Mouse (Mus musculus): Measurements from ENCODE around the gene Gm44579. TPM values are rescaled to one million over a fixed set of nuclear protein-coding genes. Genes with fewer than 3 reads are reported as not detected.

Gene Gm44579
- total and polyA plus RNA-seq, 2 experiments from 2014 or later, result 0.11 TPM; not detected in 1

- Histone ChIP-seq H3K36me3 (ENCODE audit: insufficient read depth, low read length) (no peaks in the 10 kb centered on the region), H3K4me3 (ENCODE audit: low read depth, low read length) (no peak overlapping the region), H3K4me1 (ENCODE audit: insufficient read depth, low read length) (no peaks in the 10 kb centered on the region), H3K27me3 (ENCODE audit: insufficient read depth, low read length) (no peaks in the 10 kb centered on the region), H3K4me2 (ENCODE audit: low read depth, low read length, poor library complexity, severe bottlenecking) (no peak overlapping the region), H3K9me3 (ENCODE audit: low read length) (no peaks in the 10 kb centered on the region), H3K27ac (ENCODE audit: low read depth, low read length) (no peak overlapping the region), H3K9ac (replicated peaks; ENCODE audit: low read length, poor library complexity, severe bottlenecking) (no peak overlapping the region)
- ATAC-seq (ENCODE audit: low FRiP score), result no peak
- no peak for DNase-seq (ENCODE audit: low spot score)
- WGBS, result 69% methylated on average over 7 of the region's 7 CpGs
- no peak for TF ChIP-seq CTCF (IDR thresholded peaks at IDR 0.05)
Observed at GRCm38 (mm10) chr15:98226096-98226495, 5.3 kb upstream of the Gm44579 start.

- Histone ChIP-seq H3K9ac (replicated peaks; ENCODE audit: low read length, poor library complexity, severe bottlenecking) (no peak overlapping the region), H3K4me1 (ENCODE audit: insufficient read depth, low read length) (no peaks in the 10 kb centered on the region), H3K27ac (ENCODE audit: low read depth, low read length) (no peak overlapping the region), H3K9me3 (ENCODE audit: low read length) (no peaks in the 10 kb centered on the region), H3K27me3 (ENCODE audit: insufficient read depth, low read length) (no peaks in the 10 kb centered on the region), H3K4me2 (ENCODE audit: low read depth, low read length, poor library complexity, severe bottlenecking) (no peak overlapping the region), H3K4me3 (ENCODE audit: low read depth, low read length) (no peak overlapping the region), H3K36me3 (ENCODE audit: insufficient read depth, low read length) (no peaks in the 10 kb centered on the region)
- 51% methylated on average over 16 of the region's 16 CpGs for WGBS
- DNase-seq (ENCODE audit: low spot score) (peak; percentile 2), ATAC-seq (ENCODE audit: low FRiP score) (no peak)
- no peak for TF ChIP-seq CTCF (IDR thresholded peaks at IDR 0.05)
Observed at GRCm38 (mm10) chr15:98225610-98226009, 4.8 kb upstream of the Gm44579 start.

DNA sequence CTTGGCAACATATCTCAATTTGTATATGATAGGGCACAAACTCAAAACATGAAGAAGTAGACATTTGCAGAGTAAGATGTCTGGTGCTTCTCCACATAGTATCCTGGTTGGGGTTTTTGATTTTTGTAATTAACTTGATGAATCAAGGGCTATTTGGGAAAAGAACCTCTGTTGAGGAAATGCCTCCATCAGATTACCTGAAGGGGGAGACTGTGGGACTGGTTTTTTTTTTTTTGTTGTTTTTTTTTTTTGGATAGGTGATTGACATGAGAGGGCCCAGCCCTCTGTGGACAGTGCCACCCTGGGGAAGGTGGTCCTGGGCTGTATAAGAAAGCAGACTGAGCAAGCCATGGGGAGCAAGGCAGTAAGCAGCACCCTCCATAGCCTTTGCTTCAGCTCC, 1.6 kb upstream of the Gm44579 start:
- no peak overlapping the region for H3K4me3 ChIP-seq (ENCODE audit: low read depth, low read length)
- H3K9ac ChIP-seq (replicated peaks; ENCODE audit: low read length, poor library complexity, severe bottlenecking), result no peak overlapping the region
- H3K9me3 ChIP-seq (ENCODE audit: low read length), result no peaks in the 10 kb centered on the region
- ATAC-seq (ENCODE audit: low FRiP score) (no peak), DNase-seq (ENCODE audit: low spot score) (no peak)
- H3K36me3 ChIP-seq (ENCODE audit: insufficient read depth, low read length), result no peaks in the 10 kb centered on the region
- H3K4me1 ChIP-seq (ENCODE audit: insufficient read depth, low read length), result no peaks in the 10 kb centered on the region
- no peak overlapping the region for H3K4me2 ChIP-seq (ENCODE audit: low read depth, low read length, poor library complexity, severe bottlenecking)
- no peak overlapping the region for H3K27ac ChIP-seq (ENCODE audit: low read depth, low read length)
- no peaks in the 10 kb centered on the region for H3K27me3 ChIP-seq (ENCODE audit: insufficient read depth, low read length)
- no peak for TF ChIP-seq CTCF (IDR thresholded peaks at IDR 0.05)

GRCm38 (mm10) chr15:98214130-98214529, 6.6 kb downstream of the Gm44579 start:
- Histone ChIP-seq H3K27me3 (ENCODE audit: insufficient read depth, low read length) (no peaks in the 10 kb centered on the region), H3K4me1 (ENCODE audit: insufficient read depth, low read length) (no peaks in the 10 kb centered on the region), H3K4me2 (ENCODE audit: low read depth, low read length, poor library complexity, severe bottlenecking) (no peak overlapping the region), H3K36me3 (ENCODE audit: insufficient read depth, low read length) (no peaks in the 10 kb centered on the region), H3K4me3 (ENCODE audit: low read depth, low read length) (no peak overlapping the region), H3K27ac (ENCODE audit: low read depth, low read length) (no peak overlapping the region), H3K9ac (replicated peaks; ENCODE audit: low read length, poor library complexity, severe bottlenecking) (no peak overlapping the region), H3K9me3 (ENCODE audit: low read length) (no peaks in the 10 kb centered on the region)
- WGBS, result 72% methylated on average over 5 of the region's 5 CpGs
- no peak for TF ChIP-seq CTCF (IDR thresholded peaks at IDR 0.05)
- ATAC-seq (ENCODE audit: low FRiP score) (no peak), DNase-seq (ENCODE audit: low spot score) (no peak)

- Histone ChIP-seq H3K4me2 (ENCODE audit: low read depth, low read length, poor library complexity, severe bottlenecking) (no peak overlapping the region), H3K4me3 (ENCODE audit: low read depth, low read length) (no peak overlapping the region), H3K9me3 (ENCODE audit: low read length) (no peaks in the 10 kb centered on the region), H3K27ac (ENCODE audit: low read depth, low read length) (no peak overlapping the region), H3K27me3 (ENCODE audit: insufficient read depth, low read length) (no peaks in the 10 kb centered on the region), H3K4me1 (ENCODE audit: insufficient read depth, low read length) (no peaks in the 10 kb centered on the region), H3K36me3 (ENCODE audit: insufficient read depth, low read length) (no peaks in the 10 kb centered on the region), H3K9ac (replicated peaks; ENCODE audit: low read length, poor library complexity, severe bottlenecking) (no peak overlapping the region)
- ATAC-seq (ENCODE audit: low FRiP score) (no peak), DNase-seq (ENCODE audit: low spot score) (no peak)
- no peak for TF ChIP-seq CTCF (IDR thresholded peaks at IDR 0.05)
- 81% methylated on average over 5 of the region's 5 CpGs for WGBS
Observed at GRCm38 (mm10) chr15:98213336-98213870, 7.4 kb downstream of the Gm44579 start.

GRCm38 (mm10) chr15:98209676-98210075, 11.1 kb downstream of the Gm44579 start:
- no peak for TF ChIP-seq CTCF (IDR thresholded peaks at IDR 0.05)
- 78% methylated on average over 7 of the region's 7 CpGs for WGBS
- no peaks in the 10 kb centered on the region for H3K4me1 ChIP-seq (ENCODE audit: insufficient read depth, low read length)
- no peak overlapping the region for H3K9ac ChIP-seq (replicated peaks; ENCODE audit: low read length, poor library complexity, severe bottlenecking)
- H3K9me3 ChIP-seq (ENCODE audit: low read length), result no peaks in the 10 kb centered on the region
- ATAC-seq (ENCODE audit: low FRiP score) (no peak), DNase-seq (ENCODE audit: low spot score) (no peak)
- H3K27ac ChIP-seq (ENCODE audit: low read depth, low read length), result no peak overlapping the region
- H3K27me3 ChIP-seq (ENCODE audit: insufficient read depth, low read length), result no peaks in the 10 kb centered on the region
- no peak overlapping the region for H3K4me3 ChIP-seq (ENCODE audit: low read depth, low read length)
- no peak overlapping the region for H3K4me2 ChIP-seq (ENCODE audit: low read depth, low read length, poor library complexity, severe bottlenecking)
- H3K36me3 ChIP-seq (ENCODE audit: insufficient read depth, low read length), result no peaks in the 10 kb centered on the region

Data from midbrain, postnatal 0 days (tissue).